14 mouse cellular contexts compared by ENCODE assay signal in the genomic region with DNA sequence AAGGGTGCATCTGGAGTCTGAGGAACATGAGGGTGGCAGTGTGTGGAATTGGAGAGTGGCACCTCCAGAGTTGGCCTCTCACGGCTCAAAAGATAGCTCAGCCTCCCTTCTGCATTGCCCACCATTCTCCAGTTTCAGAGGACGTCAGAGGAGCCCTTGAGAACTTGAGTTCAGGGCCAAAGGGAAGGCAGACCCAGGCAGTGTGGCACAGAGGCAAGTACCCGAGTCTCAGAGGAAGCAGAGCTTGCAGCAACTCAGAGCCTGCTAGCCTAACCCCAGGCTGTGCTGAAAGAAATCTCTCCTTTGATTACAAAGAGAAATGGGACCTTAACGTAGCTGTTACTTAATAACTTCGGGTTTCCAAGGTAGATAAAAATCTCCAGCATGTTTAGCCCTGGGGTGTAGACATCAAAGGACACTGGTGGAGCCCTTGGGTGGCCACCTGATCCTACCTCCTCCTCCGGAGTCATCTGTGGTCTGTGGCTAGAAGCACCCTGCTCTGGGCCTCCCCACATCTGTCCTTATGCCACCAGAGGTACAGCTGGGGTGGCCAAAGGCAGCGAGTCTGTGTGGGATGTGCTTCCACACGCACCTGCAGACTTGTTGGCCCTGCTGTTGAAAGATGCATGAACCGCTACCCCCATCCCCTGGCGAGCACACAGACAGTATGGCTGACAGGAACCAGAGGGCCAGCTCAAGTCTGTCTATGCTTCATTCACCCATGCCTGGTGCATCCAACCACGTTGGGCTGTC.
DNase-seq lines count a peak whose midpoint lies in the region; ATAC-seq and TF ChIP-seq lines count a peak whose summit lies in the region.
"Had no signal": no experiment of that assay in that cellular context is flagged by ENCODE, and none has a peak within 500 bp of the region (broad histone marks: within the 10 kb centered on the region; RNA-seq: fewer than 3 reads in every experiment).

No protein-coding gene starts in this region.

- WGBS in heart, postnatal 0 days, result 74% methylated on average over 11 of the region's 11 CpGs
- 29% methylated on average over 11 of the region's 11 CpGs for WGBS in embryonic facial prominence, embryonic 13.5 days

- no peak overlapping the region for H3K9ac ChIP-seq in heart, postnatal 0 days (replicated peaks; ENCODE audit: low read depth, low read length)
- no peak overlapping the region for H3K9ac ChIP-seq in embryonic facial prominence, embryonic 13.5 days
- H3K9ac ChIP-seq: hindbrain, embryonic 13.5 days; liver, embryonic 13.5 days; neural tube, embryonic 13.5 days had no signal

- H3K36me3 ChIP-seq in heart, postnatal 0 days (replicated peaks; ENCODE audit: control insufficient read depth, insufficient read depth, low read length), result no peaks in the 10 kb centered on the region
- H3K36me3 ChIP-seq in embryonic facial prominence, embryonic 13.5 days, result no peaks in the 10 kb centered on the region
- H3K36me3 ChIP-seq: hindbrain, embryonic 13.5 days; liver, embryonic 13.5 days; neural tube, embryonic 13.5 days had no signal

- no peak overlapping the region for H3K4me3 ChIP-seq in heart, postnatal 0 days (ENCODE audit: low read depth, low read length)
- no peak overlapping the region for H3K4me3 ChIP-seq in embryonic facial prominence, embryonic 13.5 days
- H3K4me3 ChIP-seq: hindbrain, embryonic 13.5 days; liver, embryonic 13.5 days; neural tube, embryonic 13.5 days had no signal

- no peak for ATAC-seq in heart, postnatal 0 days (ENCODE audit: insufficient read depth, low read depth)
- no peak for ATAC-seq in embryonic facial prominence, embryonic 13.5 days (ENCODE audit: insufficient number of reproducible peaks, insufficient read depth, low FRiP score, low TSS enrichment, low read depth)
- ATAC-seq in megakaryocyte progenitor cell, adult 5-6 weeks (replicated peaks; ENCODE audit: poor library complexity), result peak; percentile 29

- TF ChIP-seq CTCF in heart, postnatal 0 days (IDR thresholded peaks at IDR 0.05; ENCODE audit: low read depth), result no peak

- H3K4me1 ChIP-seq in heart, postnatal 0 days (ENCODE audit: control insufficient read depth, insufficient read depth), result peaks cover 13% of the 10 kb centered on the region
- H3K4me1 ChIP-seq in embryonic facial prominence, embryonic 13.5 days, result peaks cover 41% of the 10 kb centered on the region
- H3K4me1 ChIP-seq: liver, embryonic 13.5 days had no signal

- no peak overlapping the region for H3K4me2 ChIP-seq in heart, postnatal 0 days (ENCODE audit: low read depth, low read length)
- peak overlapping the region; percentile 16 for H3K4me2 ChIP-seq in embryonic facial prominence, embryonic 13.5 days
- H3K4me2 ChIP-seq: heart, embryonic 11.5 days; hindbrain, embryonic 13.5 days; liver, embryonic 13.5 days; neural tube, embryonic 13.5 days had no signal

- no peaks in the 10 kb centered on the region for H3K9me3 ChIP-seq in heart, postnatal 0 days (replicated peaks; ENCODE audit: control insufficient read depth, low read length)
- no peaks in the 10 kb centered on the region for H3K9me3 ChIP-seq in embryonic facial prominence, embryonic 13.5 days
- H3K9me3 ChIP-seq: hindbrain, embryonic 13.5 days; liver, embryonic 13.5 days; neural tube, embryonic 13.5 days had no signal

- DNase-seq in heart, postnatal 0 days (ENCODE audit: low spot score), result no peak
- DNase-seq in heart, adult 8-10 months (ENCODE audit: low spot score), result no peak
- peak; percentile 71 to 87 for DNase-seq in thymus, postnatal 36 days
- no peak for DNase-seq in kidney, adult 9 months
- DNase-seq in testis, postnatal 10 days (ENCODE audit: low spot score), result no peak
- DNase-seq in heart, postnatal 4 days, result no peak
- DNase-seq: kidney, adult 2 months; liver, embryonic 13.5 days; midbrain, embryonic 14.5 days had no signal

- TF ChIP-seq EP300 in heart, postnatal 0 days (IDR thresholded peaks at IDR 0.05; ENCODE audit: low read depth), result no peak

- no peaks in the 10 kb centered on the region for H3K27me3 ChIP-seq in heart, postnatal 0 days (ENCODE audit: control insufficient read depth, insufficient read depth, low read length)
- H3K27me3 ChIP-seq in embryonic facial prominence, embryonic 13.5 days, result no peaks in the 10 kb centered on the region
- H3K27me3 ChIP-seq: hindbrain, embryonic 13.5 days; liver, embryonic 13.5 days; neural tube, embryonic 13.5 days had no signal

- peak overlapping the region; percentile 15; the same call in 1 of the 2 replicates for H3K27ac ChIP-seq in heart, postnatal 0 days (ENCODE audit: low read depth)
- H3K27ac ChIP-seq in embryonic facial prominence, embryonic 13.5 days, result peak overlapping the region; percentile 49; the same call in 1 of the 2 replicates
- H3K27ac ChIP-seq: hindbrain, embryonic 13.5 days; liver, embryonic 13.5 days; neural tube, embryonic 13.5 days had no signal

Comparison
In these comparisons a context has a peak if more than half of its experiments do, and no peak if none do; other contexts are left out.
1. DNase-seq: peak in thymus, postnatal 36 days (2 of 2); none in heart, postnatal 0 days (single experiment), heart, adult 8-10 months (single experiment), kidney, adult 9 months (single experiment), testis, postnatal 10 days (single experiment) and heart, postnatal 4 days (single experiment).